Mouse (Mus musculus) CH12.LX (cell line): ENCODE measurements at regions not wholly inside any gene's neighbourhood (a gene's known extent, or its start where the extent isn't known, plus 50 kb on each side); places are given as distances from the start of the nearest gene placed in this dataset.

Experiments
- DNase-seq: peaks from one replicate; pipeline ENCODE4 v3.0.0-alpha.2; 2013; ENCODE audit errors: extremely low read depth
- H3K27ac ChIP-seq: 2 replicates; pipeline ENCODE4 v1.5.1; 2012; ENCODE audit warnings: low read depth, mild to moderate bottlenecking, control low read depth, moderate library complexity; ENCODE audit not compliant: insufficient read depth
- H3K27me3 ChIP-seq: replicated peaks from 2 replicates; pipeline ENCODE3; 2012; ENCODE audit warnings: inconsistent platforms
- H3K36me3 ChIP-seq, 2 experiments: replicated peaks in 1 of 2; 2 replicates each; pipeline versions ENCODE3 to v1.6.1; 2012; ENCODE audit warnings: inconsistent platforms in 1 of 2, low read length in 1 of 2, mild to moderate bottlenecking in 1 of 2, mixed read lengths in 1 of 2, moderate library complexity in 1 of 2; ENCODE audit not compliant: control insufficient read depth in 1 of 2, insufficient read depth in 1 of 2
- H3K4me1 ChIP-seq, 2 experiments: 2 replicates each; pipeline ENCODE4 v1.6.1; 2012; ENCODE audit warnings: inconsistent platforms in 1 of 2, moderate library complexity in 1 of 2; ENCODE audit not compliant: insufficient read depth in 2 of 2, control insufficient read depth in 1 of 2
- H3K4me2 ChIP-seq: 2 replicates; pipeline ENCODE4 v1.6.1; 2012; ENCODE audit warnings: low read depth, mild to moderate bottlenecking, control low read depth; ENCODE audit not compliant: poor library complexity, insufficient read depth, severe bottlenecking
- H3K4me3 ChIP-seq, 3 experiments: fragments of 150-350 bp in 1 of 3; sonication (generic) in 1 of 3; replicated peaks in 1 of 3; 2 replicates each; pipeline versions ENCODE3 to v1.5.1; 2011 to 2012; ENCODE audit warnings: low read depth in 2 of 3, low read length in 2 of 3, mild to moderate bottlenecking in 2 of 3, moderate library complexity in 2 of 3, control low read depth in 1 of 3, improper control_type of control experiment in 1 of 3, inconsistent platforms in 1 of 3, mixed read lengths in 1 of 3; ENCODE audit not compliant: poor library complexity in 1 of 3
- H3K79me2 ChIP-seq: replicated peaks from 2 replicates; pipeline ENCODE4 v1.6.1; 2012; ENCODE audit warnings: mild to moderate bottlenecking, moderate library complexity; ENCODE audit not compliant: control insufficient read depth, poor library complexity, insufficient read depth, severe bottlenecking; ENCODE audit errors: extremely low read depth
- H3K9ac ChIP-seq: 2 replicates; pipeline ENCODE4 v1.6.1; 2012; ENCODE audit warnings: low read depth, mild to moderate bottlenecking, control low read depth, moderate library complexity; ENCODE audit not compliant: insufficient read depth
- H3K9me3 ChIP-seq: replicated peaks from 2 replicates; pipeline ENCODE3; 2012; ENCODE audit warnings: low read length, inconsistent platforms, mixed read lengths
- BHLHE40 ChIP-seq: IDR thresholded peaks from 2 replicates; pipeline ENCODE4 v1.6.1; 2011; ENCODE audit warnings: mild to moderate bottlenecking, low read depth, low read length, improper control_type of control experiment
- CHD2 ChIP-seq: IDR thresholded peaks from 2 replicates; pipeline ENCODE4 v1.6.1; 2011; ENCODE audit warnings: low read length, improper control_type of control experiment
- CTCF ChIP-seq, 2 experiments: IDR thresholded peaks in 1 of 2; conservative IDR thresholded peaks in 1 of 2; 2 replicates each; pipeline ENCODE4 v1.5.1; 2011 to 2012; ENCODE audit warnings: low read depth in 2 of 2, low read length in 2 of 2, improper control_type of control experiment in 1 of 2, inconsistent platforms in 1 of 2, mild to moderate bottlenecking in 1 of 2, moderate library complexity in 1 of 2
- E2F4 ChIP-seq: IDR thresholded peaks from 2 replicates; pipeline ENCODE4 v1.6.1; 2011; ENCODE audit warnings: low read depth, low read length, improper control_type of control experiment; ENCODE audit not compliant: insufficient replicate concordance
- ELF1 ChIP-seq: IDR thresholded peaks from 2 replicates; pipeline ENCODE4 v1.6.1; 2014; ENCODE audit warnings: low read depth, mild to moderate bottlenecking, inconsistent platforms, low read length, improper control_type of control experiment
- EP300 ChIP-seq: IDR thresholded peaks from 2 replicates; pipeline ENCODE4 v1.6.1; 2011; ENCODE audit warnings: low read length, improper control_type of control experiment
- HCFC1 ChIP-seq: IDR thresholded peaks from 2 replicates; pipeline ENCODE4 v1.6.1; 2012; ENCODE audit warnings: low read depth, mild to moderate bottlenecking, inconsistent platforms, low read length, improper control_type of control experiment
- IRF4 ChIP-seq: IDR thresholded peaks from 2 replicates; pipeline ENCODE4 v1.6.1; 2014; ENCODE audit warnings: low read depth, mild to moderate bottlenecking, inconsistent platforms, low read length, improper control_type of control experiment
- JUN ChIP-seq: IDR thresholded peaks from 2 replicates; pipeline ENCODE4 v1.6.1; 2011; ENCODE audit warnings: low read depth, mild to moderate bottlenecking, low read length, improper control_type of control experiment, moderate library complexity; ENCODE audit not compliant: insufficient read depth
- JUND ChIP-seq: conservative IDR thresholded peaks from 2 replicates; pipeline ENCODE4 v1.6.1; 2011; ENCODE audit warnings: low read depth, low read length, improper control_type of control experiment
- KAT2A ChIP-seq: IDR thresholded peaks from 2 replicates; pipeline ENCODE4 v1.6.1; 2012; ENCODE audit warnings: low read length, improper control_type of control experiment, inconsistent platforms; ENCODE audit not compliant: insufficient replicate concordance
- MAFK ChIP-seq: IDR thresholded peaks from 2 replicates; pipeline ENCODE4 v1.6.1; 2011; ENCODE audit warnings: low read length, improper control_type of control experiment; ENCODE audit not compliant: insufficient replicate concordance
- MEF2A ChIP-seq: IDR thresholded peaks from 2 replicates; pipeline ENCODE4 v1.6.1; 2014; ENCODE audit warnings: low read depth, mild to moderate bottlenecking, inconsistent platforms, low read length, improper control_type of control experiment, borderline replicate concordance
- MXI1 ChIP-seq: IDR thresholded peaks from 2 replicates; pipeline ENCODE4 v1.6.1; 2011; ENCODE audit warnings: mild to moderate bottlenecking, low read depth, low read length, improper control_type of control experiment
- MYC ChIP-seq: IDR thresholded peaks from 2 replicates; pipeline ENCODE4 v1.6.1; 2011; ENCODE audit warnings: low read depth, mild to moderate bottlenecking, improper control_type of control experiment, low read length
- NELFE ChIP-seq: IDR thresholded peaks from 2 replicates; pipeline ENCODE4 v1.6.1; 2011; ENCODE audit warnings: low read depth, low read length, improper control_type of control experiment
- NRF1 ChIP-seq: IDR thresholded peaks from 2 replicates; pipeline ENCODE4 v1.6.1; 2014; ENCODE audit warnings: low read depth, mild to moderate bottlenecking, inconsistent platforms, low read length, improper control_type of control experiment, moderate library complexity
- PAX5 ChIP-seq: IDR thresholded peaks from 2 replicates; pipeline ENCODE4 v1.6.1; 2012; ENCODE audit warnings: low read length, inconsistent platforms, mixed read lengths
- RAD21 ChIP-seq: IDR thresholded peaks from 2 replicates; pipeline ENCODE4 v1.6.1; 2011; ENCODE audit warnings: low read depth, mild to moderate bottlenecking, low read length, improper control_type of control experiment, moderate library complexity
- RCOR1 ChIP-seq: conservative IDR thresholded peaks from 2 replicates; pipeline ENCODE4 v1.6.1; 2012; ENCODE audit warnings: low read depth, mild to moderate bottlenecking, inconsistent platforms, low read length, improper control_type of control experiment
- TCF12 ChIP-seq: IDR thresholded peaks from 2 replicates; pipeline ENCODE4 v1.6.1; 2014; ENCODE audit warnings: low read depth, mild to moderate bottlenecking, inconsistent platforms, low read length, improper control_type of control experiment
- UBTF ChIP-seq: IDR thresholded peaks from 2 replicates; pipeline ENCODE4 v1.6.1; 2012; ENCODE audit warnings: low read depth, mild to moderate bottlenecking, inconsistent platforms, low read length, improper control_type of control experiment, moderate library complexity
- USF1 ChIP-seq: IDR thresholded peaks from 2 replicates; pipeline ENCODE4 v1.6.1; 2014; ENCODE audit warnings: low read depth, mild to moderate bottlenecking, inconsistent platforms, low read length, improper control_type of control experiment
- USF2 ChIP-seq: conservative IDR thresholded peaks from 2 replicates; pipeline ENCODE4 v1.6.1; 2011; ENCODE audit warnings: low read depth, low read length, improper control_type of control experiment
- ZC3H11A ChIP-seq: IDR thresholded peaks from 2 replicates; pipeline ENCODE4 v1.6.1; 2012; ENCODE audit warnings: low read depth, mild to moderate bottlenecking, inconsistent platforms, low read length, improper control_type of control experiment
- ZKSCAN1 ChIP-seq: IDR thresholded peaks from 2 replicates; pipeline ENCODE4 v1.6.1; 2012; ENCODE audit warnings: low read depth, inconsistent platforms, low read length, improper control_type of control experiment, borderline replicate concordance
- ZNF384 ChIP-seq: IDR thresholded peaks from 2 replicates; pipeline ENCODE4 v1.6.1; 2012; ENCODE audit warnings: low read depth, low read length, improper control_type of control experiment, inconsistent platforms
- dilution Hi-C: fragments of 300-500 bp; cut with MboI; formaldehyde crosslinking; loops from 2 replicates; pipeline ENCODE4 v1.14.3; 2020; ENCODE audit warnings: low sequenced_read_pairs; ENCODE audit not compliant: extremely low pct_unique_long_range_greater_than_20kb, extremely low pct_ligation_motif_present
- in situ Hi-C: fragments of 300-500 bp; cut with MboI; formaldehyde crosslinking; loops from 3 replicates; pipeline ENCODE4 v1.14.3; 2019; ENCODE audit warnings: low sequenced_read_pairs, low pct_ligation_motif_present, low pct_unique_long_range_greater_than_20kb, mixed read lengths

GRCm38 (mm10) chr3:51092079-51093028, 131.9 kb upstream of the Noct start:
- Histone ChIP-seq H3K4me3 (no peak overlapping the region), H3K4me2 (no peak overlapping the region), H3K27me3 (no peaks in the 10 kb centered on the region), H3K36me3 (no peaks in the 10 kb centered on the region), H3K9ac (no peak overlapping the region), H3K27ac (no peak overlapping the region), H3K4me1 (no peaks in the 10 kb centered on the region), H3K9me3 (no peaks in the 10 kb centered on the region), H3K79me2 (no peaks in the 10 kb centered on the region)
- in situ Hi-C loops, result no loop called here
- dilution Hi-C loops, result no loop called here
- TF ChIP-seq USF2 (no peak), MEF2A (no peak), MYC (no peak), RCOR1 (no peak), EP300 (no peak), PAX5 (no peak), ZNF384 (no peak), BHLHE40 (no peak), ELF1 (no peak), CHD2 (no peak), USF1 (no peak), E2F4 (no peak), CTCF (conservative IDR thresholded peaks at IDR 0.05 in 1 of 2, IDR thresholded peaks at IDR 0.05 in 1 of 2; ENCODE audit: low read depth in 2 of 2, low read length in 2 of 2) (no peak), KAT2A (no peak), TCF12 (no peak), IRF4 (no peak), NELFE (no peak), MXI1 (no peak)
- DNase-seq, result no peak

- DNase-seq, result no peak
- TF ChIP-seq USF2 (no peak), PAX5 (no peak), NRF1 (no peak), HCFC1 (no peak), JUN (no peak), KAT2A (no peak), RAD21 (no peak), EP300 (no peak), IRF4 (no peak), CHD2 (no peak), NELFE (no peak), JUND (no peak), UBTF (no peak), MAFK (no peak), MYC (no peak), ZC3H11A (no peak), USF1 (no peak), ZKSCAN1 (no peak)
- no peak overlapping the region for H3K9ac ChIP-seq
- no peak overlapping the region for H3K4me3 ChIP-seq
- dilution Hi-C loops, result no loop called here
- no peak overlapping the region for H3K27ac ChIP-seq
- in situ Hi-C loops, result no loop called here
- H3K4me2 ChIP-seq, result no peak overlapping the region
- H3K36me3 ChIP-seq, result no peaks in the 10 kb centered on the region
- no peaks in the 10 kb centered on the region for H3K27me3 ChIP-seq
- no peaks in the 10 kb centered on the region for H3K4me1 ChIP-seq
- no peaks in the 10 kb centered on the region for H3K79me2 ChIP-seq
- H3K9me3 ChIP-seq, result no peaks in the 10 kb centered on the region
Measured at GRCm38 (mm10) chr3:51095847-51096447, 128.3 kb upstream of the Noct start.
